Mouse (Mus musculus) frontal cortex, postnatal 25 days (tissue): ENCODE results near the gene Adra1d.
A peak's percentile ranks its signal among the peaks of the same experiment; 100 is the strongest.

ENCODE experiments used
- DNase-seq, 2 experiments: peaks; one replicate each; pipeline ENCODE4 v3.0.0; 2022; ENCODE audit warnings: low spot score in 2 of 2

Gene Adra1d

DNA sequence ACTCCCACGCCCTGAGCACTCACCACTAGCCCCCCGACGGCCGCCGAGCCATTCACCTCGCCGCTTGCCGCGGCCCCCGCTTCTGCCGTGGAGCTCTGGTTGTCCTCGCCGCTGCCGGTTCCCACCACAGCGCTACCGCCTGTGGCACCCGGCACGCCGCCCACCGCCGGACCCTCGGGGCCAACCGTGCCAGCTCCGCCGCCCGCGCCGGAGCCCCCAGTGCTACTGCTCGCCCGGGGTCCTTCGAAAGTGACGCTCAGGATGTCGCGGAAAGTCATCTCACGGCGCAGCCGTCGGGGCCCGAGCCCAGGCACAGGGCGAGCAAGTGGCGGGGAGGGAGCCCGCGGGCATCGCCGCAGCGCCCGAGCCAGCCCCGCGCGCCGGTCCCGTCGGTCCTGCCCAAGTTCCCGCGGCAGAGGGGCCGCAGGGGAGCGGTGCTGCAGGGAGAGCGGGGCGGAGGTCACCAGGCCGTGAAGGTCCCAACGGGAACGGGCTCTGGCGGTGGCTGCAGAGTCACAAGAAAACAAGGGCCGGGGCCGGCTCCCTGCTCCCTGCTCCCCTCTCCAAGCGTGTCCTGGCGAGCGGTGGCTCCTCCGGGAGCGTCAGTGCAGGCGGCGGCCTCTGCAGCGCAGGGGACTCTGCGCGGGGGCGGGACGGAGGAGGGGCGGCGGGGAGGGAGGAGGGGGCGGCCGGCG, at the start of gene Adra1d:
Adra1d (minus strand) TSS at position 393 of the 695 bp plus-strand sequence.
- DNase-seq = peak in 1 of 2 experiments; percentile 4

GRCm38 (mm10) chr2:131601881-131602280, 39.8 kb upstream of the Adra1d start:
- no peak for DNase-seq

DNA sequence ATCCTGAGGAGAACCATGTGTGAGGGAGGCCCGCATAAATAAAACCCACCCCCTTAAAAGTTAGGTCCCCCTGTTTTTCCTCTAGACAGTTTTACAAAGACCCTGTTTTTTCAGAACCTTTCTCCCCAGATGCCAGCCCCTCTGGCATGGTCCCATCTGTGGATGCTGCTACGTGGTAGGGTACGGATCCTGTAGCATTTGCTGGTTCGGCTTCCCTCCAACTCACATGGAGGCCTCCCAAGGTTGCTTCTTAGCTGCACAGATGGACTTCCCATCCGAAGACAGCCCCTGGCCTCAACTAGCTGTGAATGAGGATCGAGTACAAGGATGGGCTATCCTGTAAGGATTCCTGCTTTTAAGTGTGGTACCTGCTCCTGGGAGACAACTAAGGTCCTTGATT, 32.8 kb upstream of the Adra1d start:
- no peak for DNase-seq

DNA sequence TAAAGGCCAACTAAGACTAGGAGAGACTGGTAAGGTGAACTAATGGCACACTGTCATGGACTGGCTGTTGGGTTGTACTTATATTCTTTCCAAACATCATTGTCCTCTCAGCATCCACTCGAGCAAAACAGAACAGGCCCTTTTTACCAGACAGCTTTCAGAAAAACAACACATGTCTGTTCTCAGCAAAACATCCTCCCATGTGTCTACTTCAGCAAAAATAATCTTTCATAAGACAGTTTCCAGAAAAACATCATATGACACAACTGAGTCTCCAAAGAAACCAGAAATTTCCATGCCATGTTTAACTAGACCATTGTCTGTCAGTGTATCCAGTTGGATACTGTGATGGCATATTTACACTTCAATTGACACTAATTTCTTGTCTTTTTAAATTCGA, 25.4 kb upstream of the Adra1d start:
- no peak for DNase-seq

DNA sequence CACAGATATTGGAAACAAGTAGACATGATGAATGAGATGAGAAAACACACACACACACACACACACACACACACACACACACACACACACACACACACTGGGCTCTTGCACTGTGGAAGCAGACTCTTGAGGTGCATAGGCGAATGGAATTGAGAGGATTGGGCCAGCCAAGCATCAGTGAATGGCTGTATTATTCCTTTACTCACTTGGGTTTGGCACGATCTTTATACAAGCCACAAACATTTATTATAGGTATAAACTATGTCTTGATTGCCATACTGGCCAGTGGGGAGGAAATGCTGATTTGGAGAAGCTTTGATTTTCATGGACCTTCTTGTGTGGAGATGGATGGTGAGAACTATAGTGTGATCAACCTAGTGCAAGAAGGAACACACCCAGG, 19.4 kb upstream of the Adra1d start:
- DNase-seq = no peak

DNA sequence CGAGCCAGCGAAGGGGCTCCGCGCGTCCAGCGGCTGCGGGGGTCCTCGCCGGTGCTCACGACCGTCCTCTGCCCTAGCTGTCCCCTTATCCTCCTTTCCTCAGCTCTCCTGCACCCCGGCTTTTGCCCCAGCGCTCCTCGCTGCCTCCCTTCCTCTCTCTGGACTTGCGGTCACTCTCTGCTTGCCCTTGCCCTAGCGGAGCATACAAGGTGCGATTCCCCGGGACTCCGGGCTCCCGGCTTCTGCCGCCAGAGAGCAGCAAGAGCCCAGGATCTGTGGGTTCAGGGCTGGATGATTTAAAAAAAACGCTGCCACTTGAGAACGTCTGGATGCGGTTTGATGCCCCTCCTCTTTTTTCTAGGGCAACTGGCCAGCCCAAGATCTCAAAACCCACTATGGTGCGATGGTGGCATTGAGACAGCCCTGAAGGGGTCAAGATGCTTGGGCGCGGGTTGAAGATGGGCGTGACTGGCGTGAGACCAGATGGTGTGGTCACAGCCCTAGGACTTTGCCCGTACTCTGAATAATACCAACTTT, 571 bp upstream of the Adra1d start:
- peak; percentile 60 to 66 for DNase-seq

- DNase-seq = no peak
Observed at GRCm38 (mm10) chr2:131561344-131561870, 676 bp downstream of the Adra1d start.

GRCm38 (mm10) chr2:131560205-131560919, 1.7 kb downstream of the Adra1d start:
- DNase-seq = no peak

- DNase-seq = no peak
Observed at GRCm38 (mm10) chr2:131557896-131558295, 4.2 kb downstream of the Adra1d start.

- DNase-seq = no peak
Observed at GRCm38 (mm10) chr2:131552736-131553400, 9.2 kb downstream of the Adra1d start.

- DNase-seq = no peak
Observed at GRCm38 (mm10) chr2:131551701-131552620, 10.1 kb downstream of the Adra1d start.

DNA sequence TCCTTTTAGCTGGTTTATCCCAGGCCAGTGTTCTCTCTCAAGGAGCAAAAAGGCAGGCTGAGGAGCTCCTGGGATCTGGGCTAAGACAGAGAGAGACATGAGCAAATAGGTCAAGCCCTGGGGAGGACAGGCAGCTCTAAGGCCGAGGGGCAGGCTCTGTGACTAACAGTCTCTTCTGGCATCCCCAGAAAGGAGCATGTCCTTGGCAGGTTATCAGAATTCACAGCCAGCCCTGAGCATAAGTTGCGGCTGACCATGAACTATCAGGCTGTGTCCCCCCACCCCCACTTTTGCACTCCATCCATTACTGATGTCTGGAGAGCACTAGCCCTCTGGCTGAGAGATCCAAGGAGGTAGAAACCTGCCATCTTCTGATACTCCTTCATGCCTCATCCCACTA, 11.2 kb downstream of the Adra1d start:
- no peak for DNase-seq

GRCm38 (mm10) chr2:131550474-131550873, 11.6 kb downstream of the Adra1d start:
- no peak for DNase-seq

- no peak for DNase-seq
Observed at GRCm38 (mm10) chr2:131549090-131549489, 13.0 kb downstream of the Adra1d start.

- DNase-seq = no peak
Observed at GRCm38 (mm10) chr2:131548330-131548729, 13.8 kb downstream of the Adra1d start.

DNA sequence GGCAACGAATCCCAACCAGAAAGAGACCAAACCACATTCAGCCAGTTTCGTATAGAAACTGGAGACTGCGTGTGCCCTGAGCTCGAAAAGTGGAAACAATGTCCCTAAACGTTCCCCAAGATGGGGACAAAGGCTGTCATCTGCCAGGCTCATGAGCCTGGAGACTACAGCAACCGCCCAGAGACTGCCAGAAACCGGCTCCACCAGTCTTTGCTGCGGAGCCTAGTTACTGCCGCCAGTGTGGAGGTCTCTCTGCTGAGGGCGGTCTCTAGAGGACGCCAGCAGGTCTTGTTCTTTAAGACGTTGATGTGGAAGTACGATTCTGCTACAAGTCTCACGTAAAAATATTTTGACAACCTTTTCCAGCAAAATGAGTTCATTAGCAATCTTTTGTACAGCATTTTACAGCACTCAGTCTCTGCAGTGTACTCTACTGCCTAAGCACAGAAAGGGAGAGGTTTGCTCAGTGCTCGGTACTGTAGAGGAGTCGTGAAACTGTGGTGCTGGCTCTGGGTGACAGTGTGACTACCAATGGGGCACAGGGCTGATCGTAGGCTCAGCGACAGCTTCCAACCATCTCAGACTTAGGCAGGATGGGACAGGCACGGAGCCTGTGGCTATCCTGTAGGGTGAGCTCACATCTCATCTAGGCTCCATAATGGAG, 15.2 kb downstream of the Adra1d start:
- DNase-seq = no peak

DNA sequence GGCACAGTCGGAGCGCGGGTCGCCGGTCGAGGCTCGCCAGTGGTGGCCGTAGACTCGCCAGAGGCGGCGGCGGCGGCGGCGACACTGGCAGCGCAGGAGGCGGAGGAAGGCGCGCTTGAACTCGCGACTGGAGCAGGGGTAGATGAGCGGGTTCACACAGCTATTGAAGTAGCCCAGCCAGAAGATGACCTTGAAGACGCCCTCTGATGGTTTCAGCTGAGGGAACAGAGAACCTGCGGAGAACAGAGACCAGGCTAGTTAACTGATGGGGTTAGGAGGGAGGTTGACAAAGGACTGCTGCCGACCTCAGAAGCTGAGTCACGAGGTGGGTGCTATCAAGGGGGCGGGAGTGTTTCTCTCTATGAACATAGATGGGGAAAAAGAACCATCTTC, 15.8 kb downstream of the Adra1d start:
- no peak for DNase-seq

- DNase-seq = peak; percentile 27 to 40
Observed at GRCm38 (mm10) chr2:131545386-131546307, 16.4 kb downstream of the Adra1d start.

GRCm38 (mm10) chr2:131542531-131542930, 19.6 kb downstream of the Adra1d start:
- DNase-seq = no peak

DNA sequence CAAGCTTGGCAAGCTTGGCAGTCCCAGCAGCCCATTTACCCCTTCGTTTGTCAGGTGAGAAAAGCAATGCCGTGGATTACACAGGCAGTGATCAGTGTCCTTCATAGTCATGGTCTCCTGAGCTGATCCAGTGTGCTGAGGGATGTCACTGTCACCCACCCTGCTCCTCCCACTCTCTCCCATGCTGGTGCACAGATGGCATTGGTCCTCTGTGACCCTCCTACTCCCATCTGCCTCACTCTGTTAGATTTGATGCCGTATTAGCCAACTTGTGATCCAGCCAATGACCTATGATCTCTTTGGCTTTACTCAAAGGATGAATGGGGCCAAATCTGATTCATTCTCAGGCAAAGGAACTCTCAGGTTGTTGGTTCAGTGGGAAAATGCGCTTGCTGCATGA, 20.4 kb downstream of the Adra1d start:
- no peak for DNase-seq
